Mouse (Mus musculus): ENCODE results near the gene Mycn. TPM values are rescaled to one million over a fixed set of nuclear protein-coding genes. Genes with fewer than 3 reads are reported as not detected.

The Mycn gene
- polyA plus RNA-seq, 1 experiment, result 0.06 TPM

- no peaks in the 10 kb centered on the region for H3K79me3 ChIP-seq (ENCODE audit: low read depth)
- H3ac ChIP-seq (ENCODE audit: control insufficient read depth, insufficient read length, low read depth), result no peak overlapping the region
- TF ChIP-seq CTCF (IDR thresholded peaks at IDR 0.05; ENCODE audit: control insufficient read depth, insufficient read depth, insufficient read length) (no peak), FOSL1 (IDR thresholded peaks at IDR 0.05; ENCODE audit: insufficient read depth, low read length, poor library complexity, severe bottlenecking) (no peak), MAX (IDR thresholded peaks at IDR 0.05) (no peak), MYOG (IDR thresholded peaks at IDR 0.05; ENCODE audit: control insufficient read depth, extremely low read depth, insufficient read length) (no peak), CEBPB (IDR thresholded peaks at IDR 0.05; ENCODE audit: low read depth) (no peak), USF1 (IDR thresholded peaks at IDR 0.05; ENCODE audit: low read depth) (no peak), MYOD1 (IDR thresholded peaks at IDR 0.05; ENCODE audit: control insufficient read depth, insufficient read length, low read depth) (no peak)
- H3K36me3 ChIP-seq (ENCODE audit: control insufficient read depth, insufficient read depth), result no peaks in the 10 kb centered on the region
- H3K4me3 ChIP-seq (ENCODE audit: insufficient read depth, poor library complexity, severe bottlenecking), result no peak overlapping the region
- H3K79me2 ChIP-seq (ENCODE audit: control insufficient read depth, insufficient read depth), result no peaks in the 10 kb centered on the region
- H3K27me3 ChIP-seq (ENCODE audit: control insufficient read depth, insufficient read depth, insufficient read length), result no peaks in the 10 kb centered on the region
These were observed 31.2 kb upstream of the Mycn start for GRCm38 (mm10) chr12:12972756-12973435.

DNA sequence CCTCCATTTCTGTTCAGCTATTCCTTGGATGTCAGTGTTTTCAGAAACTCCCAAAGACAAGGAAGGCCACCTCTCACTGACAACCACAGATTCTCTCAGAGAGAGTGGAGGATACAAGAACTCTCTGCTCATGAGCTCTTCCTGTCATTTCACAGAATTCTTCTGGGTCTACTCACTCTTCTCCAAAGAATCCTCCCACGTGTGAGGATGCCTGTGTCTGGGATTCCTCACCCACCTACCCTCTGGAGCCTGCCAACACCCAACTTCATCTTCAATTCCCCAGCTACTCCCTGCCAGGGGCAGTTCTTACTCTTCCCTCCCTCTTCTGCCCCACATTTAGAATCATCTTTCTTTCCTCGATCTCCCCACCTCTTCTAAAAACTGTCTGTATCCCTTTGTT lies 26.2 kb upstream of the Mycn start:
- H3K79me2 ChIP-seq (ENCODE audit: control insufficient read depth, insufficient read depth), result no peaks in the 10 kb centered on the region
- no peaks in the 10 kb centered on the region for H3K27me3 ChIP-seq (ENCODE audit: control insufficient read depth, insufficient read depth, insufficient read length)
- TF ChIP-seq MAX (IDR thresholded peaks at IDR 0.05), result no peak
- no peak for TF ChIP-seq MYOG (IDR thresholded peaks at IDR 0.05; ENCODE audit: control insufficient read depth, extremely low read depth, insufficient read length)
- no peak overlapping the region for H3ac ChIP-seq (ENCODE audit: control insufficient read depth, insufficient read length, low read depth)
- no peaks in the 10 kb centered on the region for H3K36me3 ChIP-seq (ENCODE audit: control insufficient read depth, insufficient read depth)
- H3K79me3 ChIP-seq (ENCODE audit: low read depth), result no peaks in the 10 kb centered on the region
- H3K4me3 ChIP-seq (ENCODE audit: insufficient read depth, poor library complexity, severe bottlenecking), result no peak overlapping the region

GRCm38 (mm10) chr12:12964856-12965255 lies 23.1 kb upstream of the Mycn start:
- Histone ChIP-seq H3K79me3 (ENCODE audit: low read depth) (no peaks in the 10 kb centered on the region), H3ac (ENCODE audit: control insufficient read depth, insufficient read length, low read depth) (no peak overlapping the region), H3K79me2 (ENCODE audit: control insufficient read depth, insufficient read depth) (no peaks in the 10 kb centered on the region), H3K27me3 (ENCODE audit: control insufficient read depth, insufficient read depth, insufficient read length) (no peaks in the 10 kb centered on the region), H3K36me3 (ENCODE audit: control insufficient read depth, insufficient read depth) (no peaks in the 10 kb centered on the region), H3K4me3 (ENCODE audit: insufficient read depth, poor library complexity, severe bottlenecking) (no peak overlapping the region)
- no peak for TF ChIP-seq CEBPB (IDR thresholded peaks at IDR 0.05; ENCODE audit: low read depth)
- no peak for TF ChIP-seq MAX (IDR thresholded peaks at IDR 0.05)
- TF ChIP-seq MYOD1 (IDR thresholded peaks at IDR 0.05; ENCODE audit: control insufficient read depth, insufficient read length, low read depth), result no peak
- TF ChIP-seq CTCF (IDR thresholded peaks at IDR 0.05; ENCODE audit: control insufficient read depth, insufficient read depth, insufficient read length), result no peak
- TF ChIP-seq MYOG (IDR thresholded peaks at IDR 0.05; ENCODE audit: control insufficient read depth, extremely low read depth, insufficient read length), result no peak
- TF ChIP-seq FOSL1 (IDR thresholded peaks at IDR 0.05; ENCODE audit: insufficient read depth, low read length, poor library complexity, severe bottlenecking), result no peak
- TF ChIP-seq USF1 (IDR thresholded peaks at IDR 0.05; ENCODE audit: low read depth), result no peak

- H3K27me3 ChIP-seq (ENCODE audit: control insufficient read depth, insufficient read depth, insufficient read length), result no peaks in the 10 kb centered on the region
- H3K79me2 ChIP-seq (ENCODE audit: control insufficient read depth, insufficient read depth), result no peaks in the 10 kb centered on the region
- TF ChIP-seq MAX (IDR thresholded peaks at IDR 0.05) (no peak), MYOG (IDR thresholded peaks at IDR 0.05; ENCODE audit: control insufficient read depth, extremely low read depth, insufficient read length) (no peak), FOSL1 (IDR thresholded peaks at IDR 0.05; ENCODE audit: insufficient read depth, low read length, poor library complexity, severe bottlenecking) (no peak), CEBPB (IDR thresholded peaks at IDR 0.05; ENCODE audit: low read depth) (no peak), CTCF (IDR thresholded peaks at IDR 0.05; ENCODE audit: control insufficient read depth, insufficient read depth, insufficient read length) (no peak), USF1 (IDR thresholded peaks at IDR 0.05; ENCODE audit: low read depth) (no peak), MYOD1 (IDR thresholded peaks at IDR 0.05; ENCODE audit: control insufficient read depth, insufficient read length, low read depth) (no peak)
- no peak overlapping the region for H3ac ChIP-seq (ENCODE audit: control insufficient read depth, insufficient read length, low read depth)
- no peak overlapping the region for H3K4me3 ChIP-seq (ENCODE audit: insufficient read depth, poor library complexity, severe bottlenecking)
- H3K79me3 ChIP-seq (ENCODE audit: low read depth), result no peaks in the 10 kb centered on the region
- H3K36me3 ChIP-seq (ENCODE audit: control insufficient read depth, insufficient read depth), result no peaks in the 10 kb centered on the region
These were observed 5.9 kb upstream of the Mycn start for GRCm38 (mm10) chr12:12947606-12948005.

DNA sequence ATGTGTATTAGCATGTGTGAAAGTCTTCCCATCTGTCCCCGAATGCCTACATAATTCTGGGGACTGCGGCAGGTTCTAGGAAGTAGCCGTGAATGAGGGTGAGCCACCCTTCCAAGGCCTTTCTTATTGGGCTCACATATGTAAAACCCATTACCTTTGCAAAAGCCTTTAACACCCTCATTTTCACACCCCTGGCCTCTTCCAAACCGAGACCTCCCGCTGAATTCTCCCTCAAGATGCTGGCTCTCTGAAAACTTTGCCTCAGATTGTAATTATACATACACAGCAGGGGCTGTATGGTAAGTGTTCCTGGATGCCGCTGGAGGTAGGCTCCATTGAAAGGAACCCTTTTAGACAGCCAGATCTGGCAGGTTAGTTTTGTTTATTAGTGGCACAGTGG lies 1.6 kb upstream of the Mycn start:
- H3K4me3 ChIP-seq (ENCODE audit: insufficient read depth, poor library complexity, severe bottlenecking), result no peak overlapping the region
- TF ChIP-seq MYOG (IDR thresholded peaks at IDR 0.05; ENCODE audit: control insufficient read depth, extremely low read depth, insufficient read length) (no peak), FOSL1 (IDR thresholded peaks at IDR 0.05; ENCODE audit: insufficient read depth, low read length, poor library complexity, severe bottlenecking) (no peak), MAX (IDR thresholded peaks at IDR 0.05) (no peak), MYOD1 (IDR thresholded peaks at IDR 0.05; ENCODE audit: control insufficient read depth, insufficient read length, low read depth) (no peak), CTCF (IDR thresholded peaks at IDR 0.05; ENCODE audit: control insufficient read depth, insufficient read depth, insufficient read length) (no peak), USF1 (IDR thresholded peaks at IDR 0.05; ENCODE audit: low read depth) (no peak), CEBPB (IDR thresholded peaks at IDR 0.05; ENCODE audit: low read depth) (no peak)
- peaks cover 16% of the 10 kb centered on the region for H3K27me3 ChIP-seq (ENCODE audit: control insufficient read depth, insufficient read depth, insufficient read length)
- H3K79me2 ChIP-seq (ENCODE audit: control insufficient read depth, insufficient read depth), result no peaks in the 10 kb centered on the region
- no peak overlapping the region for H3ac ChIP-seq (ENCODE audit: control insufficient read depth, insufficient read length, low read depth)
- no peaks in the 10 kb centered on the region for H3K36me3 ChIP-seq (ENCODE audit: control insufficient read depth, insufficient read depth)
- no peaks in the 10 kb centered on the region for H3K79me3 ChIP-seq (ENCODE audit: low read depth)
